Mouse (Mus musculus): ENCODE results near the gene Setd4. TPM values are rescaled to one million over a fixed set of nuclear protein-coding genes. Genes with fewer than 3 reads are reported as not detected.

Setd4 gene
- total and polyA plus RNA-seq, 2 experiments from 2014 or later = 13.8 to 29.0 TPM

- 44% methylated on average over 5 of the region's 5 CpGs for WGBS
- Histone ChIP-seq H3K4me2 (ENCODE audit: low read depth, low read length) (no peak overlapping the region), H3K9ac (replicated peaks; ENCODE audit: low read length) (no peak overlapping the region), H3K9me3 (ENCODE audit: low read length) (no peaks in the 10 kb centered on the region), H3K36me3 (ENCODE audit: insufficient read depth, low read length) (0 out of 2 replicates have a peak, but pooled peaks cover 3% of the 10 kb centered on the region), H3K4me1 (ENCODE audit: insufficient read depth, low read length) (no peaks in the 10 kb centered on the region), H3K27ac (no peak overlapping the region), H3K4me3 (ENCODE audit: low read length) (no peak overlapping the region), H3K27me3 (ENCODE audit: insufficient read depth, low read length) (no peaks in the 10 kb centered on the region)
- ATAC-seq (no peak), DNase-seq (ENCODE audit: low spot score) (peak; percentile 37)
- peak; percentile 70 for TF ChIP-seq CTCF (IDR thresholded peaks at IDR 0.05; ENCODE audit: low read depth)
Observed at GRCm38 (mm10) chr16:93615118-93615870, 11.4 kb upstream of the Setd4 start.

- DNase-seq (ENCODE audit: low spot score) = no peak
- Histone ChIP-seq H3K4me1 (ENCODE audit: insufficient read depth, low read length) (0 out of 2 replicates have a peak, but pooled peaks cover 5% of the 10 kb centered on the region), H3K36me3 (ENCODE audit: insufficient read depth, low read length) (0 out of 2 replicates have a peak, but pooled peaks cover 3% of the 10 kb centered on the region), H3K4me2 (ENCODE audit: low read depth, low read length) (no peak overlapping the region), H3K4me3 (ENCODE audit: low read length) (no peak overlapping the region), H3K9ac (replicated peaks; ENCODE audit: low read length) (no peak overlapping the region), H3K27ac (no peak overlapping the region), H3K27me3 (ENCODE audit: insufficient read depth, low read length) (no peaks in the 10 kb centered on the region), H3K9me3 (ENCODE audit: low read length) (no peaks in the 10 kb centered on the region)
- no peak for ATAC-seq
- TF ChIP-seq CTCF (IDR thresholded peaks at IDR 0.05; ENCODE audit: low read depth) = no peak
- 93% methylated on average over 4 of the region's 4 CpGs for WGBS
Observed at GRCm38 (mm10) chr16:93610961-93611360, 7.1 kb upstream of the Setd4 start.

DNA sequence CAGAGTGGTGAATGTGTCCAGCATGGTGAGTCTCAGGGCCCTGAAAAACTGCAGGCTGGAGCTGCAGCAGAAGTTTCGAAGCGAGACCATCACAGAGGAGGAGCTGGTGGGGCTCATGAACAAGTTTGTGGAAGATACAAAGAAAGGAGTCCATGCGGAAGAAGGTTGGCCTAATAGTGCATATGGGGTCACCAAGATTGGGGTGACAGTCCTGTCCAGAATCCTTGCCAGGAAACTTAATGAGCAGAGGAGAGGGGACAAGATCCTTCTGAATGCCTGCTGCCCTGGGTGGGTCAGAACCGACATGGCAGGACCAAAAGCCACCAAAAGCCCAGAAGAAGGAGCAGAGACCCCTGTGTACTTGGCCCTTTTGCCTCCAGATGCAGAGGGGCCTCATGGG, 5.9 kb upstream of the Setd4 start:
- no peak for DNase-seq (ENCODE audit: low spot score)
- TF ChIP-seq CTCF (IDR thresholded peaks at IDR 0.05; ENCODE audit: low read depth) = no peak
- H3K9ac ChIP-seq (replicated peaks; ENCODE audit: low read length) = no peak overlapping the region
- no peak overlapping the region for H3K4me2 ChIP-seq (ENCODE audit: low read depth, low read length)
- ATAC-seq = no peak
- 93% methylated on average over 4 of the region's 4 CpGs for WGBS
- H3K4me3 ChIP-seq (ENCODE audit: low read length) = no peak overlapping the region
- H3K9me3 ChIP-seq (ENCODE audit: low read length) = no peaks in the 10 kb centered on the region
- 0 out of 2 replicates have a peak, but pooled peaks cover 5% of the 10 kb centered on the region for H3K4me1 ChIP-seq (ENCODE audit: insufficient read depth, low read length)
- 0 out of 2 replicates have a peak, but pooled peaks cover 3% of the 10 kb centered on the region for H3K36me3 ChIP-seq (ENCODE audit: insufficient read depth, low read length)
- no peak overlapping the region for H3K27ac ChIP-seq
- H3K27me3 ChIP-seq (ENCODE audit: insufficient read depth, low read length) = no peaks in the 10 kb centered on the region

DNA sequence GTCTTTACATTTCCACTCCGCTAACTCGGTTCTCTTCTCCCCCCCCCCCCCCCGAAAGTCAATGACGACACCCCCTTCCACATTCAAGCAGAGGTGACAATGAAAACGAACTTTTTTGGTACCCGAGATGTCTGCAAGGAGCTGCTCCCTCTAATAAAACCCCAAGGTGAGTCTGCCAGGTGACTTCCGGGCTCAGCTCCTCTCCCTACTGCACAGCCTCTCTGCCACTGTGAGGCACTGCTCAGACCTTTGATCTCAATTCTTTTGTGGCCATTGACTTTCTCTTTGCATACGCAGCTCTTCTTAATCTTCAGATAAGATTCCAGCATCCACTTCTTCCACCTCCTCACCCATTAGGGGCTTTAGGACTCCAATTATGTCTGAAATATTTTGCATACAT, 4.9 kb upstream of the Setd4 start:
- Histone ChIP-seq H3K27me3 (ENCODE audit: insufficient read depth, low read length) (no peaks in the 10 kb centered on the region), H3K36me3 (ENCODE audit: insufficient read depth, low read length) (0 out of 2 replicates have a peak, but pooled peaks cover 3% of the 10 kb centered on the region), H3K4me3 (ENCODE audit: low read length) (peak overlapping the region; percentile 60), H3K27ac (no peak overlapping the region), H3K4me1 (ENCODE audit: insufficient read depth, low read length) (0 out of 2 replicates have a peak, but pooled peaks cover 5% of the 10 kb centered on the region), H3K4me2 (ENCODE audit: low read depth, low read length) (peak overlapping the region; percentile 82), H3K9me3 (ENCODE audit: low read length) (no peaks in the 10 kb centered on the region), H3K9ac (replicated peaks; ENCODE audit: low read length) (no peak overlapping the region)
- TF ChIP-seq CTCF (IDR thresholded peaks at IDR 0.05; ENCODE audit: low read depth) = no peak
- DNase-seq (ENCODE audit: low spot score) (no peak), ATAC-seq (no peak)
- WGBS = 72% methylated on average over 8 of the region's 8 CpGs

- Histone ChIP-seq H3K27ac (peak overlapping the region; percentile 79), H3K4me1 (ENCODE audit: insufficient read depth, low read length) (0 out of 2 replicates have a peak, but pooled peaks cover 5% of the 10 kb centered on the region), H3K4me2 (ENCODE audit: low read depth, low read length) (peak overlapping the region; percentile 82), H3K4me3 (ENCODE audit: low read length) (peak overlapping the region; percentile 60), H3K9ac (replicated peaks; ENCODE audit: low read length) (peak overlapping the region; percentile 74), H3K36me3 (ENCODE audit: insufficient read depth, low read length) (0 out of 2 replicates have a peak, but pooled peaks cover 3% of the 10 kb centered on the region), H3K9me3 (ENCODE audit: low read length) (no peaks in the 10 kb centered on the region), H3K27me3 (ENCODE audit: insufficient read depth, low read length) (no peaks in the 10 kb centered on the region)
- under 1% methylated on average over 32 of the region's 32 CpGs for WGBS
- ATAC-seq (peak; percentile 48), DNase-seq (ENCODE audit: low spot score) (peak; percentile 93)
- peak; percentile 42 for TF ChIP-seq CTCF (IDR thresholded peaks at IDR 0.05; ENCODE audit: low read depth)
Observed at GRCm38 (mm10) chr16:93607669-93608101, 3.8 kb upstream of the Setd4 start.

- DNase-seq (ENCODE audit: low spot score) = no peak
- WGBS = 84% methylated on average over 7 of the region's 7 CpGs
- no peak overlapping the region for H3K27ac ChIP-seq
- H3K27me3 ChIP-seq (ENCODE audit: insufficient read depth, low read length) = no peaks in the 10 kb centered on the region
- H3K9me3 ChIP-seq (ENCODE audit: low read length) = no peaks in the 10 kb centered on the region
- no peak overlapping the region for H3K9ac ChIP-seq (replicated peaks; ENCODE audit: low read length)
- no peak for TF ChIP-seq CTCF (IDR thresholded peaks at IDR 0.05; ENCODE audit: low read depth)
- 0 out of 2 replicates have a peak, but pooled peaks cover 5% of the 10 kb centered on the region for H3K4me1 ChIP-seq (ENCODE audit: insufficient read depth, low read length)
- no peak overlapping the region for H3K4me2 ChIP-seq (ENCODE audit: low read depth, low read length)
- no peak for ATAC-seq
- no peak overlapping the region for H3K4me3 ChIP-seq (ENCODE audit: low read length)
- 0 out of 2 replicates have a peak, but pooled peaks cover 2% of the 10 kb centered on the region for H3K36me3 ChIP-seq (ENCODE audit: insufficient read depth, low read length)
Observed at GRCm38 (mm10) chr16:93606146-93606545, 2.3 kb upstream of the Setd4 start.

Data from hindbrain, postnatal 0 days (tissue).